Mouse (Mus musculus): ENCODE results near the gene Emp2. TPM values are rescaled to one million over a fixed set of nuclear protein-coding genes. Genes with fewer than 3 reads are reported as not detected.

The Emp2 gene
- total RNA-seq (2023): not detected

GRCm38 (mm10) chr16:10313646-10314088 lies at the start of gene Emp2:
Gene Emp2 (minus strand): TSS chr16:10313968.

Other genes with a start within 250 kb of the Emp2 start
- not detected for gene Rpl39l, start 143.7 kb downstream of the Emp2 start, total RNA-seq (2023)
- not detected for gene Atf7ip2, start 121.3 kb downstream of the Emp2 start, total RNA-seq (2023)
- not detected for gene Tekt5, start 81.5 kb upstream of the Emp2 start, total RNA-seq (2023)
- gene Nubp1, start 98.0 kb upstream of the Emp2 start, total RNA-seq (2023): 39.3 TPM
- gene Tvp23a, start 133.4 kb upstream of the Emp2 start, total RNA-seq (2023): not detected
- 23.7 TPM for gene Ciita, start 166.1 kb upstream of the Emp2 start, total RNA-seq (2023)
- gene Dexi, start 229.1 kb upstream of the Emp2 start, total RNA-seq (2023): 19.5 TPM
- 31.7 TPM for gene Clec16a, start 231.4 kb upstream of the Emp2 start, total RNA-seq (2023)